In the genomic region with DNA sequence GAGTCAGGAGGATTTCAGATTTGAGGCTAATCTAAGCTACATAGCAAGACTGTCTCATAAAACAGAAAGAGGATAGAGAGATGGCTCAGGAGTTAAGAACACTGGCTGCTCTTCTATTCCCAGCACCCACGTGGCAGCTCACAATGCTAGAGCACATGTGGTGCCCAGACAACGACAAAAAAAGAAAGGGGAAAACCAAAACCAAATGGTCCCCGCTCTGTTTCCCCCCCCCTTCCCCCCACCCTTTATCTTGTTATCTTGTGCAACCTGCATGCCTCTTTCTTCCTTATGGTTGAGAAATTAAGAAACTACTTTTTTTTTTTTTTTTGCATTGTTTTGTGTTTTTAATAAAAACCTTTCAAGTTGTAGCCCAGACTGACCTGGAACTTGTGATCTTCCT, we compare ENCODE assay signal across 17 mouse cellular contexts. TPM values are rescaled to one million over a fixed set of nuclear protein-coding genes. Genes with fewer than 3 reads are reported as not detected.
"Had no signal": no experiment of that assay in that cellular context is flagged by ENCODE, and none has a peak within 500 bp of the region (broad histone marks: within the 10 kb centered on the region; RNA-seq: fewer than 3 reads in every experiment).

No protein-coding gene starts in this region.

- H3K27me3 ChIP-seq: kidney, embryonic 15.5 days; limb, embryonic 13.5 days had no signal

- H3K27ac ChIP-seq: kidney, embryonic 15.5 days; limb, embryonic 13.5 days; liver, embryonic 14.5 days; stomach, postnatal 0 days had no signal

- H3K9ac ChIP-seq: kidney, embryonic 15.5 days; limb, embryonic 13.5 days; liver, embryonic 14.5 days had no signal

- H3K4me3 ChIP-seq: kidney, embryonic 15.5 days; limb, embryonic 13.5 days had no signal

- H3K9me3 ChIP-seq: kidney, embryonic 15.5 days; limb, embryonic 13.5 days had no signal

- DNase-seq: kidney, adult 2 months; kidney, postnatal 14 days; left cerebral cortex, postnatal 4 days; lung, adult 18-20 months had no signal

- ATAC-seq: midbrain, embryonic 16.5 days had no signal

- H3K4me1 ChIP-seq: kidney, embryonic 15.5 days; limb, embryonic 13.5 days had no signal

- H3K4me2 ChIP-seq: kidney, embryonic 15.5 days; limb, embryonic 13.5 days; midbrain, embryonic 11.5 days had no signal

RNA-seq across cellular contexts. Expression of gene Slc51a, which starts 19.2 kb away (rescaled TPM):
- total RNA-seq: layer of hippocampus, postnatal 14 days; left cerebral cortex, adult 18-20 months; left cerebral cortex, postnatal 10 days; left cerebral cortex, postnatal 4 days; liver, adult 2 months; neutrophil, adult 5-6 weeks had no signal

RNA-seq across cellular contexts. Expression of gene Zdhhc19, which starts 27.6 kb away (rescaled TPM):
- total RNA-seq: layer of hippocampus, postnatal 14 days; left cerebral cortex, adult 18-20 months; left cerebral cortex, postnatal 10 days; left cerebral cortex, postnatal 4 days; liver, adult 2 months; neutrophil, adult 5-6 weeks had no signal
- polyA plus RNA-seq: kidney, embryonic 15.5 days; limb, embryonic 13.5 days; liver, adult 2 months; liver, embryonic 14.5 days; lung, embryonic 16.5 days; midbrain, embryonic 11.5 days; neural tube, embryonic 11.5 days; stomach, postnatal 0 days had no signal
